Mouse (Mus musculus) liver, adult 2 months (tissue): ENCODE measurements at regions not wholly inside any gene's neighbourhood (a gene's known extent, or its start where the extent isn't known, plus 50 kb on each side); places are given as distances from the start of the nearest gene placed in this dataset.

ENCODE experiments used
- DNase-seq: peaks from one replicate; pipeline ENCODE4 v3.0.0-alpha.2; 2011; ENCODE audit warnings: low read depth, low spot score; ENCODE audit errors: extremely low read depth
- H3K27ac ChIP-seq: fragments of 200-500 bp; replicated peaks from 2 replicates; pipeline ENCODE4 v1.5.1; 2012; ENCODE audit warnings: low read depth, mild to moderate bottlenecking, control low read depth, inconsistent platforms, low read length; ENCODE audit not compliant: insufficient read depth
- H3K27me3 ChIP-seq: fragments of 200-500 bp; 2 replicates; pipeline ENCODE4 v1.6.1; 2012; ENCODE audit warnings: mild to moderate bottlenecking, moderate library complexity, low read length, inconsistent platforms; ENCODE audit not compliant: control insufficient read depth, insufficient read depth
- H3K36me3 ChIP-seq: fragments of 200-500 bp; 2 replicates; pipeline ENCODE4 v1.6.1; 2012; ENCODE audit warnings: low read length, inconsistent platforms; ENCODE audit not compliant: control insufficient read depth, insufficient read depth
- H3K4me1 ChIP-seq: fragments of 200-500 bp; 2 replicates; pipeline ENCODE4 v1.6.1; 2011; ENCODE audit warnings: low read length; ENCODE audit not compliant: control insufficient read depth, insufficient read depth
- H3K4me3 ChIP-seq: fragments of 200-500 bp; 2 replicates; pipeline ENCODE4 v1.5.1; 2011; ENCODE audit warnings: low read depth, mild to moderate bottlenecking, control low read depth, low read length, moderate library complexity; ENCODE audit not compliant: insufficient read depth
- H3K79me2 ChIP-seq: fragments of 200-500 bp; 2 replicates; pipeline ENCODE4 v1.6.1; 2012; ENCODE audit warnings: inconsistent platforms, mild to moderate bottlenecking, low read length, moderate library complexity; ENCODE audit not compliant: control insufficient read depth, insufficient read depth
- H3K9ac ChIP-seq: fragments of 200-500 bp; 2 replicates; pipeline ENCODE4 v1.6.1; 2012; ENCODE audit warnings: low read depth, mild to moderate bottlenecking, control low read depth, inconsistent platforms, low read length
- CTCF ChIP-seq: fragments of 200-500 bp; IDR thresholded peaks from 2 replicates; pipeline ENCODE4 v1.5.1; 2011; ENCODE audit warnings: low read depth, low read length, control low read depth
- POLR2A ChIP-seq: fragments of 200-500 bp; IDR thresholded peaks from 2 replicates; pipeline ENCODE4 v1.6.1; 2011; ENCODE audit warnings: low read length, control low read depth; ENCODE audit not compliant: insufficient read depth; ENCODE audit errors: extremely low read depth
- whole genome bisulfite sequencing: fragments of 180-500 bp; shearing (Covaris S2); methylation state at CpG from one replicate; pipeline ENCODE4 v1.1.7; 2018; 5-methylcytosine and 5-hydroxymethylcytosine counted together

DNA sequence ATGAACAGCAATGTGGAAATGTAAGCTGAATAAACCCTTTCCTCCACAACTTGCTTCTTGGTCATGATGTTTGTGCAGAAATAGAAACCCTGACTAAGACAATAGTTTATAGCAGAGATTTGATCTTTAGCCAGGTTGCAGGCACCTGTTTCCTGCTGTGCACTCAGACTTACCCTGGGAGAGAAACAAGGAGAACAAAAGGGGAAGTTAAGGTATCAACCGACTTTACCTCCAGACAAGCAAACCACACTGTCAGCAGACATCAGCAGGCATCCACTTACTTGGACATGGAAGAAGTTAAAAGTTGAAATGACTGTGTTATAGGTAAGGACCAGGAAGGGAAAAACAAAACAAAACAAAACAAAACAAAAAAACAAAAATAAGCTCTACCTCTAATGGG lies 323.7 kb upstream of the Sphkap start:
- Histone ChIP-seq H3K27me3 (no peaks in the 10 kb centered on the region), H3K79me2 (no peaks in the 10 kb centered on the region), H3K4me3 (no peak overlapping the region), H3K9ac (no peak overlapping the region), H3K4me1 (no peaks in the 10 kb centered on the region), H3K27ac (no peak overlapping the region), H3K36me3 (no peaks in the 10 kb centered on the region)
- DNase-seq = no peak
- WGBS = 68% methylated on average over 1 of the region's 1 CpGs
- TF ChIP-seq POLR2A = no peak
- TF ChIP-seq CTCF = no peak

DNA sequence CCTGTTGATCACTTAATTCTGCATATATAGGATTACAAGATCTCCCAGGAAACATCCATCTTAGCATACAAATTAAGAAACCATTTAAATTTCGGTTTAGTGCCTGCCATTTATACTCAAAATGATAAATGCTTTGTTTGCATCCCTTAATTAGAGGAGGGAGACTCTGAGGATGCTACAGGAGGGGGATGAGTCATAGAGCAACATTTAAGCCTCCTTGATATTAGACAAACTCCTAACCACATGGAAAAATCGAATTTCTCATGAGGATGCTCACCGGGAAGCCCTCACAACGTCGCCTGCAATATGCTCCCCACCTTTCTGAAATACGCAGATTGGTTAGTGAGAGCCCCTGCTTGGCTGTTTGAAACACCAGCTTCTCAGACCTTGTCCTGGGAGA lies 320.8 kb upstream of the Sphkap start:
- DNase-seq = no peak
- no peak overlapping the region for H3K9ac ChIP-seq
- H3K36me3 ChIP-seq = no peaks in the 10 kb centered on the region
- H3K4me1 ChIP-seq = no peaks in the 10 kb centered on the region
- no peak for TF ChIP-seq POLR2A
- no peak for TF ChIP-seq CTCF
- no peaks in the 10 kb centered on the region for H3K27me3 ChIP-seq
- no peak overlapping the region for H3K27ac ChIP-seq
- WGBS = 69% methylated on average over 6 of the region's 6 CpGs
- H3K79me2 ChIP-seq = no peaks in the 10 kb centered on the region
- H3K4me3 ChIP-seq = no peak overlapping the region

DNA sequence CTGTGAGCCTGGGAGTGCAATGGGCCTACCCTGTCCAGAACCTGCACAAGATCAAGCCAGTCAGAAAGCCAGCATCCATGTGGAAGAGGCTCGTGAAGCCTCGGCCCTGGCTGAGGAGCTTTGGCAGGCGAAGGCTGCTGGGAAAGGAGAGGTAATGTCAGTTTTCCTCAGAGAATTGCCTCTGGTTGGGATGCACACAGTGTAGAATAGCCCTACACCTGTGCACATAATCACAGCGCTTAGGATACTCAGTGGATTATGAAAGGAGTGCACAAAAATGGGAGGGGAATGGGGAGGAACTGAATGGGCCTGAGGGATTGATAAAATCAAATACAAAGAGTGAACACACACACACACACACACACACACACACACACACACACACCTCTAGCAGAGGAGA lies 319.9 kb upstream of the Sphkap start:
- H3K4me1 ChIP-seq = no peaks in the 10 kb centered on the region
- H3K27me3 ChIP-seq = no peaks in the 10 kb centered on the region
- no peak for DNase-seq
- H3K36me3 ChIP-seq = no peaks in the 10 kb centered on the region
- 91% methylated on average over 4 of the region's 4 CpGs for WGBS
- H3K79me2 ChIP-seq = no peaks in the 10 kb centered on the region
- no peak overlapping the region for H3K4me3 ChIP-seq
- H3K27ac ChIP-seq = no peak overlapping the region
- TF ChIP-seq POLR2A = no peak
- no peak for TF ChIP-seq CTCF
- H3K9ac ChIP-seq = no peak overlapping the region

DNA sequence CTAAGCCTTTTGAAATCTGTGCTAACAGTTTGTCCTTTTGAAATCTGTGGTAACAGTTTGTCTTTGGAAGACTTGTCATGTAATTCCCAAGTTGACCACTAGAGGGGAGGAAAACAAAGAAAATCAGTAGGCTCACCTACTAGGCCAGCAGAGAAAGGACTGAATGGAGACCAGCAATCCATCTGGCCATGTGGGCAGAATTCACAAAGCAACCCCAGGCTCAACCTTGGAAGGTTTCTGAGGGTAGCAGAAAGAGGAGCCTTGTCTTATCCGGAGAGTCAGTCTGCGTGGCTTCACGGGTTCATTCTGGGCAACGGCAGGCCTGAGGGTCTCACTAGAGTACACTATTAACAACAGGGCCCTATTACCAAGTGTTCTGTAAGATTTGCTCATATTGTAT lies 319.2 kb upstream of the Sphkap start:
- TF ChIP-seq POLR2A = no peak
- peak; percentile 22; the same call in 1 of the 2 replicates for TF ChIP-seq CTCF
- Histone ChIP-seq H3K4me1 (no peaks in the 10 kb centered on the region), H3K27ac (no peak overlapping the region), H3K36me3 (no peaks in the 10 kb centered on the region), H3K79me2 (no peaks in the 10 kb centered on the region), H3K9ac (no peak overlapping the region), H3K27me3 (no peaks in the 10 kb centered on the region), H3K4me3 (no peak overlapping the region)
- WGBS = 88% methylated on average over 4 of the region's 4 CpGs
- peak; percentile 56 for DNase-seq

DNA sequence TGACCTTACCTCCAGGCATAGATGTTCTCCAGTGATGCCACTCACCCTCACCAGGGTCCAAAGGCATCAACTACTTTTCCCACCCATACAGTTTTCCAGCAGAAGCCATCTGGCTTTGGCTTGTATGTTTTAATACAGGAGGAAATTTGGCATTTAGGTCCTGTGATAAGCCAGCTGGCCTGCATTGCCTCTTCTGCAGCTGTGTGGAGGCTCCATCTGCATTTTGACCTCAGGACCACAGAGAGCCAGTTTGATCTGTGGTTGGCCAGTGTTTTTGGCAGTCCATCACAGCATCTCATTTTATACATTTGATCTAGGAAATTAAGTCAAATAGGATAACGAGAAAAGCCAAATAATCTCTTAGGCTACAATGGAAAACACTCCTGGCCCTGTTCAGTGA lies 315.1 kb upstream of the Sphkap start:
- 71% methylated on average over 1 of the region's 1 CpGs for WGBS
- Histone ChIP-seq H3K79me2 (no peaks in the 10 kb centered on the region), H3K36me3 (no peaks in the 10 kb centered on the region), H3K9ac (no peak overlapping the region), H3K4me3 (no peak overlapping the region), H3K27ac (no peak overlapping the region), H3K27me3 (no peaks in the 10 kb centered on the region), H3K4me1 (no peaks in the 10 kb centered on the region)
- DNase-seq = no peak
- TF ChIP-seq POLR2A (no peak), CTCF (no peak)

DNA sequence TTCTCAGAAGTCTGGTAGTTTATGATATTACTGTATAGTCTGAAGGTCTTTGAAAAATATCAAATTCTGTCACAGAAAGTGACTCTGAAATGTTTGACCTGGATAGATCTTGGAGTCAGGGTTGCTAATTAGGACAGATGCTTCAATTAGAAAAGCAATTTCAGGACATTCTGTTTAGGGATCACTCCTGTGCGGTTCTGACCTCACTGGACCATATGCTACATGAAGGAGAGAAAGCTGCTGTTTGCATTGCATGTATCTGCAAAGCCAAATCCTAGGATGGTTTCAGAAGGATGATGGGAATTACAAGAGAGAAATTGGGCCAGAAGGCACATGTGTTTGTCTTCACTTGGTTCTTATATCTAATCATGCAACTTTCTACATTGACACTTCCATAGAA lies 312.2 kb upstream of the Sphkap start:
- 79% methylated on average over 1 of the region's 1 CpGs for WGBS
- Histone ChIP-seq H3K27me3 (no peaks in the 10 kb centered on the region), H3K4me1 (no peaks in the 10 kb centered on the region), H3K4me3 (no peak overlapping the region), H3K27ac (no peak overlapping the region), H3K36me3 (no peaks in the 10 kb centered on the region), H3K9ac (no peak overlapping the region), H3K79me2 (no peaks in the 10 kb centered on the region)
- no peak for DNase-seq
- no peak for TF ChIP-seq POLR2A
- no peak for TF ChIP-seq CTCF
